Comparison of ENCODE assay signal across 8 mouse cellular contexts in the genomic region with DNA sequence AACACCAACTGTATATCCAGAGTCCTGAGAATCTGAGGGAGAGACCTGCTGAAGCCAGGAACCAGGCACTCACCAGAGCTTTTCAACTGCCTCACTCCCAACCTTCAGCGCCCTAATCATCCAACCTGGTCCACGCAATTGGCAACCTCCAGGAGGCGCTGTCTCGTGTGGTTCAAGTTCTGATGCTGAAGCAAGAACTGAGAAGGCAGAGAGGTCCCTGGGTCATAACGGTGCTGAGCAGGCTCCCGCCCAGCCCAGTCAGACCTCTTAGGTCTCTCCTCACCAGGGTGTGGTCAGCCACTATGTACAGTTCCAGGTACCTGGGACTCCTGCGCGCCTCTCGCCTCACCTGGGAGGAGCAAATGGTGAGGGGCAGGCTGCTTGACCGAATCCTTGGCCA. TPM values are rescaled to one million over a fixed set of nuclear protein-coding genes. Genes with fewer than 3 reads are reported as not detected.
DNase-seq lines count a peak whose midpoint lies in the region; ATAC-seq lines count a peak whose summit lies in the region.

No protein-coding gene starts in this region.

- 8% methylated on average over 10 of the region's 10 CpGs for WGBS in hindbrain, embryonic 16.5 days
- WGBS in liver, embryonic 11.5 days = 6% methylated on average over 10 of the region's 10 CpGs

- peaks cover 40% of the 10 kb centered on the region for H3K27me3 ChIP-seq in hindbrain, embryonic 16.5 days (replicated peaks; ENCODE audit: control insufficient read depth, insufficient read depth, low read length)
- H3K27me3 ChIP-seq in liver, embryonic 11.5 days (replicated peaks; ENCODE audit: control insufficient read depth, insufficient read depth, low read length) = peaks cover 61% of the 10 kb centered on the region

- H3K4me1 ChIP-seq in hindbrain, embryonic 16.5 days (ENCODE audit: control insufficient read depth, insufficient read depth, low read depth, low read length) = peaks cover 15% of the 10 kb centered on the region
- peaks cover 20% of the 10 kb centered on the region for H3K4me1 ChIP-seq in liver, embryonic 11.5 days (replicated peaks; ENCODE audit: control insufficient read depth, insufficient read depth, low read length)

- H3K27ac ChIP-seq in hindbrain, embryonic 16.5 days (ENCODE audit: low read depth, low read length) = no peak overlapping the region
- H3K27ac ChIP-seq in liver, embryonic 11.5 days (ENCODE audit: low read depth, low read length) = no peak overlapping the region

- H3K4me3 ChIP-seq in hindbrain, embryonic 16.5 days (ENCODE audit: low read length) = no peak overlapping the region
- H3K4me3 ChIP-seq in liver, embryonic 11.5 days (ENCODE audit: low read depth, low read length) = no peak overlapping the region

- intact Hi-C loops in heart, postnatal 25 days (cut with DNase I) = no loop called here

- H3K9ac ChIP-seq in hindbrain, embryonic 16.5 days (ENCODE audit: low read depth, low read length) = peak overlapping the region; percentile 15; the same call in 1 of the 2 replicates
- H3K9ac ChIP-seq in liver, embryonic 11.5 days (ENCODE audit: low read depth, low read length) = no peak overlapping the region

- no peaks in the 10 kb centered on the region for H3K9me3 ChIP-seq in hindbrain, embryonic 16.5 days (ENCODE audit: control insufficient read depth, low read length)
- no peaks in the 10 kb centered on the region for H3K9me3 ChIP-seq in liver, embryonic 11.5 days (ENCODE audit: control insufficient read depth, low read length)

- ATAC-seq in erythroblast, adult 5-6 weeks (replicated peaks; ENCODE audit: low FRiP score, poor library complexity, severe bottlenecking) = peak; percentile 54
- ATAC-seq in hindbrain, embryonic 16.5 days = 0 out of 2 replicates have a peak, but pooled peaks have one; percentile 17
- no peak for ATAC-seq in liver, embryonic 11.5 days (replicated peaks; ENCODE audit: low FRiP score)

- peak overlapping the region; percentile 6; the same call in 1 of the 2 replicates for H3K4me2 ChIP-seq in hindbrain, embryonic 16.5 days (ENCODE audit: low read length)
- H3K4me2 ChIP-seq in liver, embryonic 11.5 days = peak overlapping the region; percentile 6; the same call in 1 of the 2 replicates

- H3K36me3 ChIP-seq in hindbrain, embryonic 16.5 days (ENCODE audit: control insufficient read depth, insufficient read depth, low read length) = no peaks in the 10 kb centered on the region
- H3K36me3 ChIP-seq in liver, embryonic 11.5 days (ENCODE audit: control insufficient read depth, insufficient read depth, low read length) = no peaks in the 10 kb centered on the region

- DNase-seq in heart, adult 11 months = peak; percentile 93
- no peak for DNase-seq in heart, postnatal 25 days (ENCODE audit: low spot score)
- peak; percentile 12 for DNase-seq in T-cell, adult 2 months (ENCODE audit: low spot score)
- DNase-seq in liver, embryonic 11.5 days (ENCODE audit: low spot score) = peak; percentile 53
- peak; percentile 40 to 62 for DNase-seq in monocyte, adult 2 months (ENCODE audit: low read depth in 1 of 2, low spot score in 2 of 2)
- peak; percentile 54 for DNase-seq in thymus, postnatal 25 days

RNA-seq across cellular contexts. Expression of a gene that starts 8.0 kb away (rescaled TPM):
- 1 to 10 TPM in 1 of 2 experiments, under 1 TPM in 1; 0.99 to 2.3 TPM for total RNA-seq in heart, postnatal 25 days (2021)
- 0.38 and 1.9 TPM in 2 replicates for total RNA-seq in erythroblast, adult 5-6 weeks (2015; ENCODE audit: low replicate concordance)
- 4.9 and 12.1 TPM in 2 replicates for total RNA-seq in erythroblast, adult 5-6 weeks (2017; ENCODE audit: low replicate concordance)
- 1.6 and 2.3 TPM in 2 replicates for polyA plus RNA-seq in hindbrain, embryonic 16.5 days (2015; fragmentation: Nextera tagmentation; extraction: Ambion mirVana)
- polyA plus RNA-seq in liver, embryonic 11.5 days (2014; fragmentation: Nextera tagmentation; extraction: Ambion mirVana) = 0.31 and 0.95 TPM in 2 replicates

RNA-seq across cellular contexts. Expression of a gene that starts 12.7 kb away (rescaled TPM):
- total RNA-seq in heart, postnatal 25 days (2021) = 1 to 10 TPM; 6.6 to 7.0 TPM
- total RNA-seq in erythroblast, adult 5-6 weeks (2015; ENCODE audit: low replicate concordance) = 2.1 TPM in 1 of 2 replicates, not detected in the other
- not detected in 2 replicates for total RNA-seq in erythroblast, adult 5-6 weeks (2017; ENCODE audit: low replicate concordance)
- 48.4 and 53.5 TPM in 2 replicates for polyA plus RNA-seq in hindbrain, embryonic 16.5 days (2015; fragmentation: Nextera tagmentation; extraction: Ambion mirVana)
- polyA plus RNA-seq in liver, embryonic 11.5 days (2014; fragmentation: Nextera tagmentation; extraction: Ambion mirVana) = 2.9 and 3.5 TPM in 2 replicates

RNA-seq across cellular contexts. Expression of a gene that starts 30.9 kb away (rescaled TPM):
- 1 to 10 TPM; 1.6 to 2.2 TPM for total RNA-seq in heart, postnatal 25 days (2021)
- 3.3 and 4.8 TPM in 2 replicates for total RNA-seq in erythroblast, adult 5-6 weeks (2015; ENCODE audit: low replicate concordance)
- total RNA-seq in erythroblast, adult 5-6 weeks (2017; ENCODE audit: low replicate concordance) = 1.4 and 1.5 TPM in 2 replicates
- 0.15 and 0.24 TPM in 2 replicates for polyA plus RNA-seq in hindbrain, embryonic 16.5 days (2015; fragmentation: Nextera tagmentation; extraction: Ambion mirVana)
- 0.73 and 0.78 TPM in 2 replicates for polyA plus RNA-seq in liver, embryonic 11.5 days (2014; fragmentation: Nextera tagmentation; extraction: Ambion mirVana)
